Mouse (Mus musculus) B cell, adult 2 months (primary cell): ENCODE data around the gene Mapk10.

Experiments
- DNase-seq, 2 experiments: peaks; one replicate each; pipeline ENCODE4 v3.0.0; 2022

Gene Mapk10

GRCm38 (mm10) chr5:103211101-103211848, at the start of gene Mapk10:
Gene Mapk10, minus strand, starts transcription at chr5:103211334.
- no peak for DNase-seq

DNA sequence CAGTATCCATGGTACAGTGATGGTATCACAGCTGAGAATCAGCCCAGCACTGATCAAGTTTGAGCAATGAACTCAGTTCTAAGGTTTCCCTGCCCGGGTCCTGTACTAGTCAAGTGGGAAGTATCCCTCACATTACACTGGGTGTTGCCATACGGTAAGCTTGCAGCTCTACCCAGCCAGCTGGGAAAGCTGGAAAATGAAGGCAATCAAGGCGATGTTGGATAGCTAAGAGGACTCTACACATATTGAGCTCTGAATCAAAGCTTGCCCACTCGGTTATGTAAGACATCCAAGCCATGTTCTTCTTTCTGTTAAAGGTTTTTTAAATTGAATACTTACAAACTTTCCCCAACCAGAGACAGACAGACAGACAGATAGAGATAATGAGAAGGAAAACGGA, 45.0 kb upstream of the Mapk10 start:
- no peak for DNase-seq

DNA sequence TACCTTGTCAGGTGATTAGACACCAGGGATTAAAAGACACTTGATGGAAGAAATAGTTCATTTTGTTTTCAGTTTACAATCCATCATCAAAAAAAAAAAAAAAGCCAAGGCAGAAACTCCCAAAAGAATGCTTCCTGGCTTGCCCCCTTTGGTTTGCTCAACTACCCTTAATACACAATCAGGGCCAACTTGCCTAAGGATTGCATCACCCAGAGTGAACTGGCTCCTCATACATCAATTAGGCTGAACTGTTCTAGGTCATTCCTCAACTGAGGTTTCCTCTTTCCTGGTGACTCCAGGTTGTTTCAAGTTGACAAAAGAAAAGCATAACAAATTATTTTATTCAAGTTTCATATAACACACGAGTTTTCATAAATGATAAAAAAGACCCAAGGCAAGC, 31.3 kb upstream of the Mapk10 start:
- no peak for DNase-seq

GRCm38 (mm10) chr5:103231822-103232221, 20.7 kb upstream of the Mapk10 start:
- no peak for DNase-seq

DNA sequence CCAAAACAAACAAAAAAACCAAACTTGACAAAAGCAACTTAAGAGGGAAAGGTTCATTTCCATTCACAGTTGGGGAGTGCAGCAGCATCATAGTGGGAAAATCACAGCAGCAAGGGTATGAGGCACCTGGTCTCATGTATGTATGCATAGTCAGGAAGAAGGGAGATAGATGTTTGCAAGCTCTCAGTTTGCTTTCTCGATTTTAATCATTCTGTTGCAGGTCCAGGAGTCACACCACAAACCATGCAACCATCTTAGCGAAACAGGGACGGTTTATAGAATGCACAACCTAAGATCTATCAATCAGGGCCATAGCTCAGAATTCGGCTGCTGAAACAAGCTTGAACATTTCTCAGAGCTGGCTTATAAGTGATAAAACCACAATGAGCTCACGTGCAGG, 19.2 kb upstream of the Mapk10 start:
- no peak for DNase-seq

DNA sequence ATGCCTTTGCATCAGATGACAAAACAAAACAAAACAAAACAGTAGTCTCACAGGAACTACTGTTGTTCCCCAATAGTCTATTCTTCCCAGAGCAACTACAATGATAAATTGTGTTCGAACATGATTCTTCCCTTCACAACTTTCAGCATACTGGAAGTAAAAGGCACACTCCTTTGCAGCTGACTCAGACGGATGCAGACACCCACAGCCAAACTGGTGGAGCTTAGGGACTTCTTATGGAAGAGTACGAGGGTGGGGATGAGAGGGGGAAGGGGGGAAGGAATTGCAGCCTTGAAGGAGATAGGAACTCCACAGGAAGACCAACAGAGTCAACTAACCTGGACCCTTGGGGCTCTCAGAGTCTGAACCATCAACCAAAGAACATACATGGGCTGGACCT, 18.2 kb upstream of the Mapk10 start:
- DNase-seq, result no peak

DNA sequence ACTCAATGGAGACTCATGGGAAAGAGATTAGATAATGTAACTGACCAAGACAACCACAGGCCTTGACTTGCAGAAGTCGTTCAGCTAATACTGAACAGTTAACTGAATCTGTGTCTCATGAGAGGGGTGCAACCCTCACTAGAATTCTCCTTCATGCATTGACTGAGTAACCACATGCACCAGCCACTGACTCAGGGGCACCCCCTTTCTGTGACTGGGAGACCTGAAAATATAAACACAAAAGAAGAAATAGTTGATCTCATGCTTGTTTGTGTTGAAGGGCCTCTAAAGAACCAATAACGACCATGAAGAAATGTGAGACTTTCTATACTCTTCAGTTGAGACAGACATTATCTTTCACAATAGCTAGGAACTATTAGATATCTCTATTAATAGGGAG, 10.9 kb upstream of the Mapk10 start:
- no peak for DNase-seq

GRCm38 (mm10) chr5:103210644-103211043, 490 bp downstream of the Mapk10 start:
- no peak for DNase-seq

GRCm38 (mm10) chr5:103210018-103210417, 1.1 kb downstream of the Mapk10 start:
- no peak for DNase-seq

- no peak for DNase-seq
Measured at GRCm38 (mm10) chr5:103209486-103209885, 1.6 kb downstream of the Mapk10 start.

GRCm38 (mm10) chr5:103208869-103209268, 2.3 kb downstream of the Mapk10 start:
- DNase-seq, result no peak

DNA sequence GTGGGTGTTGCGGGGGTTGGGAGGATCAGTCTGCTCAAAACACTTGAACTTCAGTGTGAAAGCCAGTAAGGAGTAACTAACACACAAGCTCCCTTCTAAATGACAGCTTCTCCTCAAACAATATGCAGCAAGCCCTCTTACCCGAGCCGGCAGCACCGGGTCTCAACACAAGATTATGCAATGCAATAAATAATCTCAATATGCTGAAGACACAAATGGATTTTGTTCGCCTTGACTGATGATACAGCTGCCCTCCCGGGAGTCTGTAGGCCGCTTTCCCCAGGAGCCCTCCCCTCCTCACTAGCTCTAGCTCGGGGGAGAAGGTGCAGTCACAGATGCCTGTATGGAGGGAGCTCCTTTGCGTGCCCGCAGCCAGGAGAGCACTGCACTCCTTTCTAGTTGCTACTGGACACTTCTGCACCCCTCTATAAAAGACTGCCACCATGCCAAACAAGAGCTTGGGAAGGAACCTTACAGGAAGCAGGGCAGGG, 3.1 kb downstream of the Mapk10 start:
- DNase-seq, result no peak

GRCm38 (mm10) chr5:103197796-103198325, 13.3 kb downstream of the Mapk10 start:
- DNase-seq, result no peak

- no peak for DNase-seq
Measured at GRCm38 (mm10) chr5:103194549-103194948, 16.6 kb downstream of the Mapk10 start.

DNA sequence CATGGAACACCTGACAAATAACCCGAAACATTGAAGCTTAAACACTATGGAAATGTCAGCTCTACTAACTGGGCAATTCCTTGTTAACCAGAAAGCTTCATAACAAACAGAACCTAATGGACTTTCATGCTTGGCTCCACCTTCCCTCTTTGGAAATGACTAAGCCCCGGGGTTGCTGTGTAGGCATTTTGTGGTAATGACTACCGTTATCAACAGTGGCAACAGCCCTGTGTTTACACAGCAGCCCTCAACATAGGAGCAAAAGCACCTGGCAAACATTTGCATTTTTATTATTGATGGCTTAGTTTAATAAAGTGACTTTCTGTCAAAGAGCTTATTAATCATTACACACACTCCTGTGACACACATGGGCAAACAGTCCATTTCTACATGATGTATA, 17.4 kb downstream of the Mapk10 start:
- DNase-seq, result no peak

- no peak for DNase-seq
Measured at GRCm38 (mm10) chr5:103191577-103191976, 19.6 kb downstream of the Mapk10 start.

GRCm38 (mm10) chr5:103184256-103184655, 26.9 kb downstream of the Mapk10 start:
- no peak for DNase-seq

DNA sequence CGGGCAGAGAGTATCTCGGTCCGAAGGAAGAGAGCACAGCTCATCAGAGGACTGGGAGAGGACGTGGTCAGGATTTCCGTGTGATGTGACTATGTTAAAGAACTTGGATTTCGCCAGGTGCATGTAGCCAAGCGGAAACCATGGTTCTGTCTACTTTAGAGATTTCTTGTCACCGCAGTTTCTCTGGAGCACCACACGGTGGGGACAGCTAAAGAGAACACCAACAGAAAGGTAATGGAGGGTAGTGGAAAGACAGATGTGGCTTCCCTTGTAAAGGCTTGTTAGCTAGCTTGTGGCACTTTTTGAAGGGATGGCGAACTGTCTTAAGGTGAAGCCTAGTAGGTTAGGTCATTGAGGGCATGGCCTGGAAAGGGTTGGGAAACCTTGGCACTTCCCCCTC, 29.5 kb downstream of the Mapk10 start:
- DNase-seq, result no peak

DNA sequence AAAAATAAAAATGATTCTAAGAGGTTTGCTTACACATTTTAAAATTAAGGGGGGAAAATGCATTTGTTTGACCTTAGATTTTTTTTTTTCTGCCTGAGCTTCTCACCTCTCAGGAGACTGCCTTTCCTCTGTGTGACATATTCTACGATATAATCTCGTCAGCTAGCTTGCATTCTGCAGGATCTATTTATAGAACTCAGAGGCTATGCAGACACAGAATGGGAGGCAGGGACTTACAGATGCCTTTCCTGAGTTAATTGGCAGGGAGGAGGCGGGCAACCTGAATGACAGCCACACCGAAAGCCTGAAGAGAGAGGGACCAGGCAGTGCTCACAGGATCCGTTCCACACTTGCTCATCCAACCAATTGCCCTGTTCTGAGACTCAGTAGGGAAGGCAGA, 34.1 kb downstream of the Mapk10 start:
- no peak for DNase-seq

- no peak for DNase-seq
Measured at GRCm38 (mm10) chr5:103175989-103176388, 35.1 kb downstream of the Mapk10 start.

- no peak for DNase-seq
Measured at GRCm38 (mm10) chr5:103174607-103175006, 36.5 kb downstream of the Mapk10 start.

DNA sequence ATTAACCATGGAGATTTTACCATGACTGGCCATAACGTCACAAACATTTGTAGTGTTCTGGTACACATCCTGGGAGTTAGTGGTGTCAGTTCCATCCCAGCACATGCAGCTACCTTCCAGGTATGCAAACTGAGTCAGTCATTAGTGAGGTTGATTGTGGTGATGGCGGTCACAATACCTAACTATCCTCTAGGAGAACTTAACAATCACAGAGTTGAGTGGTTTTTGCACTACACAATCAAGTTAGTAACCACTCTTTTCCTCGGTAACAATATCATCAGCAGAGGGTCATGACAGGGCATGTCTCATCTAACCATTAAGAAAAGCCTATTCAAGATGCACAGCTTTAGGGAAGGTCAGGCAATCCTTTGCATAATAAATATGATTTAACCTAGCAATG, 39.9 kb downstream of the Mapk10 start:
- DNase-seq, result no peak

- no peak for DNase-seq
Measured at GRCm38 (mm10) chr5:103167371-103167770, 43.8 kb downstream of the Mapk10 start.

DNA sequence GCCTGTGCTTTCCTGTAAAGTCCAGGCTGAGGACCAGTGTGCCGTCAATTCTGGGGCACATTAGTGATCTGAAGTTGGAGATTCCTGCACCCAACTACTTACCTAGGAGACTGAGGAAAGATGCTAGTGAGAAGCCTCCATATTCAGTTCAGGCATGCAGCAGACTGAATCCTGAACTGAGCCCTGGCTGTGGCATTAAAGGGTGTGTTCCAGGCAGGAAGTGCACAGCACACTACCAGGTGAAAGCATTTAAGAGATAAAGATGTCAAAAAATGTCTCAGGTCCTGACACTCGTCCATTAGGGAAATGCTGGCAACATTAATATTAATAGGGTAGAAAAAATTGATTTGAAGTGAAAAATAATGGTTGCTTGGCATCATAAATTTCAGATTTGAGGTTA, 44.4 kb downstream of the Mapk10 start:
- no peak for DNase-seq

- DNase-seq, result no peak
Measured at GRCm38 (mm10) chr5:103164022-103164421, 47.1 kb downstream of the Mapk10 start.
